Mouse (Mus musculus): Measurements from ENCODE around the gene Erbb3. TPM values are rescaled to one million over a fixed set of nuclear protein-coding genes. Genes with fewer than 3 reads are reported as not detected.

Gene Erbb3
- polyA plus RNA-seq, 1 experiment = 24.9 TPM

- H3K4me1 ChIP-seq (ENCODE audit: control insufficient read depth, insufficient read depth, low read length) = peaks cover 2% of the 10 kb centered on the region; the same call in 1 of the 2 replicates
- DNase-seq = peak; percentile 49
- 0 out of 2 replicates have a peak, but pooled peaks have one; percentile 7 for TF ChIP-seq POLR2A (IDR thresholded peaks at IDR 0.05; ENCODE audit: borderline replicate concordance, extremely low read depth, low read depth, low read length)
- no peak for TF ChIP-seq CTCF (IDR thresholded peaks at IDR 0.05; ENCODE audit: insufficient read depth, low read length)
- WGBS = 5% methylated on average over 23 of the region's 23 CpGs
- peak overlapping the region; percentile 78 for H3K4me3 ChIP-seq (replicated peaks; ENCODE audit: extremely low read depth, low read depth, low read length)
Measured at GRCm38 (mm10) chr10:128588775-128589463, 533 bp downstream of the Erbb3 start.

DNA sequence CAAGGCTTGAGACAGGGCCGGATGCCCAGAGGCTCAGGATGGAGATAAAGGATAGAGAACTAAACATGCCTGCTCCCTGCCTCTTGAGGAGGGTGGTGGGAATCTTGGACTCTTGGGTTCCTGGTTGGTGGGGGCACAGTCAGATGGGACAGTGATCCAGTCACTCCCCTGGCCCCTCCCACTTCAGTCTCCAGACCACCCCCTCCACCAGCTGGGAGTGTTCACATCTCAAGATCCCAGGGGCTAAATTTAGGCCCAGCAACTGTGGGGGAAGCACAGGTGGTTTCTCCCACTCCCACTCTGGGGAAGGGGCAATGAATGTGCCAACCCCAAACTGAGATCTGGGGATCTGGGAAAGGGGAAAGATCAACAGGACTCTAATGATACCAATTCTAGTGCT, 1.3 kb downstream of the Erbb3 start:
- no peak for TF ChIP-seq CTCF (IDR thresholded peaks at IDR 0.05; ENCODE audit: insufficient read depth, low read length)
- no peak for TF ChIP-seq POLR2A (IDR thresholded peaks at IDR 0.05; ENCODE audit: borderline replicate concordance, extremely low read depth, low read depth, low read length)
- WGBS = 52% methylated on average over 1 of the region's 1 CpGs
- H3K4me1 ChIP-seq (ENCODE audit: control insufficient read depth, insufficient read depth, low read length) = peaks cover 3% of the 10 kb centered on the region; the same call in 1 of the 2 replicates
- H3K4me3 ChIP-seq (replicated peaks; ENCODE audit: extremely low read depth, low read depth, low read length) = peak overlapping the region; percentile 13
- DNase-seq = no peak

DNA sequence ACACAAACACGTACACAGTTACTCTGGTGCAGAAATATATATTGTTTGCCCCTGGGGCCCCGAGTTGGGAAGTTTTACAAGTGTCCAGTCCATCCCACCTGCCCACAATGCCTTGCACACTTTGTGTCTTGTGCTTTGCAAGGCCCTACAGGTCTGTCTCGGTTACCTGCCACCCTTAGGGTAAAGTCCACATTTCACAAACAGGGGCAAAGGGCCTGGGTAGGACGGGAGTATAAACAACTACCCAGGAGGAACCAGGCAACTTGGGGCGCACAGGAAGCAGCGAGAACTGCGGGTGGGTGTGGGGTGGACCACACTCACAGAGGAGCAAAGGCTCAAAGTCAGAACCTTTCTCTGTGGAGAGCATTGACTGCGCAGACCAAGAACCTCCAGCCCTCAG, 1.8 kb downstream of the Erbb3 start:
- Histone ChIP-seq H3K4me3 (replicated peaks; ENCODE audit: extremely low read depth, low read depth, low read length) (peak overlapping the region; percentile 4), H3K4me1 (ENCODE audit: control insufficient read depth, insufficient read depth, low read length) (peaks cover 3% of the 10 kb centered on the region; the same call in 1 of the 2 replicates)
- TF ChIP-seq CTCF (IDR thresholded peaks at IDR 0.05; ENCODE audit: insufficient read depth, low read length) (no peak), POLR2A (IDR thresholded peaks at IDR 0.05; ENCODE audit: borderline replicate concordance, extremely low read depth, low read depth, low read length) (no peak)
- 47% methylated on average over 8 of the region's 8 CpGs for WGBS
- DNase-seq = no peak

GRCm38 (mm10) chr10:128587120-128587519, 2.3 kb downstream of the Erbb3 start:
- Histone ChIP-seq H3K4me1 (ENCODE audit: control insufficient read depth, insufficient read depth, low read length) (peaks cover 3% of the 10 kb centered on the region; the same call in 1 of the 2 replicates), H3K4me3 (replicated peaks; ENCODE audit: extremely low read depth, low read depth, low read length) (no peak overlapping the region)
- 46% methylated on average over 4 of the region's 4 CpGs for WGBS
- TF ChIP-seq POLR2A (IDR thresholded peaks at IDR 0.05; ENCODE audit: borderline replicate concordance, extremely low read depth, low read depth, low read length) (no peak), CTCF (IDR thresholded peaks at IDR 0.05; ENCODE audit: insufficient read depth, low read length) (no peak)
- no peak for DNase-seq

DNA sequence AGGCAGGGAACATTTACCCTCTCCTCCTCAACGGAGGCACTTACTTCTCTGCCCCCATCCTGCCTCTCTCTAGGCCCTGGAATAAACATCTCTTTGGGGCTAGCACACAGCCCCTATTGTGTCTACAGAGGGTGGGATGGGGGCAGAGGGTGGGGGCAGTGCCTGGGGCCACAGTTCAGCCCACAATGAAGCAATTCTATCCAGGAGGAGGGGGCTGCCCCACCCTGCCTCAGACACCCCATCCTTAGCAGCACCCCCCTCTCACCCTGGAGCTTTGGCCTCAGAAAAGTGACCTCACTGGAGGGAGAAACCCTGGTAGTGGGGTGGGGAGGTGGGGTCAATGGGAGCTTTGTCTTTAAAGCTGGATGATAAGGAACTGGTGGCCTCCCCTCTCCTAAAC, 2.9 kb downstream of the Erbb3 start:
- Histone ChIP-seq H3K4me1 (ENCODE audit: control insufficient read depth, insufficient read depth, low read length) (peaks cover 3% of the 10 kb centered on the region; the same call in 1 of the 2 replicates), H3K4me3 (replicated peaks; ENCODE audit: extremely low read depth, low read depth, low read length) (no peak overlapping the region)
- WGBS = 13% methylated on average over 1 of the region's 1 CpGs
- DNase-seq = no peak
- no peak for TF ChIP-seq CTCF (IDR thresholded peaks at IDR 0.05; ENCODE audit: insufficient read depth, low read length)
- TF ChIP-seq POLR2A (IDR thresholded peaks at IDR 0.05; ENCODE audit: borderline replicate concordance, extremely low read depth, low read depth, low read length) = no peak

GRCm38 (mm10) chr10:128584386-128584785, 5.1 kb downstream of the Erbb3 start:
- TF ChIP-seq CTCF (IDR thresholded peaks at IDR 0.05; ENCODE audit: insufficient read depth, low read length) (no peak), POLR2A (IDR thresholded peaks at IDR 0.05; ENCODE audit: borderline replicate concordance, extremely low read depth, low read depth, low read length) (no peak)
- Histone ChIP-seq H3K4me3 (replicated peaks; ENCODE audit: extremely low read depth, low read depth, low read length) (no peak overlapping the region), H3K4me1 (ENCODE audit: control insufficient read depth, insufficient read depth, low read length) (peaks cover 3% of the 10 kb centered on the region; the same call in 1 of the 2 replicates)
- WGBS = 20% methylated on average over 4 of the region's 4 CpGs
- DNase-seq = peak; percentile 69

- Histone ChIP-seq H3K4me1 (ENCODE audit: control insufficient read depth, insufficient read depth, low read length) (peaks cover 3% of the 10 kb centered on the region; the same call in 1 of the 2 replicates), H3K4me3 (replicated peaks; ENCODE audit: extremely low read depth, low read depth, low read length) (no peak overlapping the region)
- DNase-seq = peak; percentile 75
- peak; percentile 41; the same call in 1 of the 2 replicates for TF ChIP-seq POLR2A (IDR thresholded peaks at IDR 0.05; ENCODE audit: borderline replicate concordance, extremely low read depth, low read depth, low read length)
- no peak for TF ChIP-seq CTCF (IDR thresholded peaks at IDR 0.05; ENCODE audit: insufficient read depth, low read length)
- 21% methylated on average over 7 of the region's 7 CpGs for WGBS
Measured at GRCm38 (mm10) chr10:128583644-128584043, 5.8 kb downstream of the Erbb3 start.

DNA sequence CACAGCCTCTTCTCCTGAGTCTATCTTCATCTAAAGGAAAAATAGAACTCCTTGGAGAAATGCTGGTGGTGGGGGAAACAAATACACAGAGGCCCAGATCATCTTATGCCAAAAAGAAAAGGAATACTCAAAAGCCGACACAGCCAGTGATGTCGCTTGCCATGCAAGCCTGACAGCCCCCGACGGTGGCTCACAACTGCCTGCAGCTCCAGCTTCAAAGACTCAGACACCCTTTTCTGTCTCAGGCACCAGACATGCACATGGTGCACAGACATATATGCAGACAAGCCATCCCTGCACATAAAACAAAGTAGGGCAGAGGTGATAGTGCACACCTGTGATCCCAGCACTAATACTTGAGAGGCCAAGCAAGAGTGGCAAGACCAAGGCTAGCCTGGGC, 9.7 kb downstream of the Erbb3 start:
- no peak for DNase-seq
- no peak for TF ChIP-seq CTCF (IDR thresholded peaks at IDR 0.05; ENCODE audit: insufficient read depth, low read length)
- no peak for TF ChIP-seq POLR2A (IDR thresholded peaks at IDR 0.05; ENCODE audit: borderline replicate concordance, extremely low read depth, low read depth, low read length)
- peaks cover 3% of the 10 kb centered on the region; the same call in 1 of the 2 replicates for H3K4me1 ChIP-seq (ENCODE audit: control insufficient read depth, insufficient read depth, low read length)
- no peak overlapping the region for H3K4me3 ChIP-seq (replicated peaks; ENCODE audit: extremely low read depth, low read depth, low read length)
- 85% methylated on average over 4 of the region's 4 CpGs for WGBS

DNA sequence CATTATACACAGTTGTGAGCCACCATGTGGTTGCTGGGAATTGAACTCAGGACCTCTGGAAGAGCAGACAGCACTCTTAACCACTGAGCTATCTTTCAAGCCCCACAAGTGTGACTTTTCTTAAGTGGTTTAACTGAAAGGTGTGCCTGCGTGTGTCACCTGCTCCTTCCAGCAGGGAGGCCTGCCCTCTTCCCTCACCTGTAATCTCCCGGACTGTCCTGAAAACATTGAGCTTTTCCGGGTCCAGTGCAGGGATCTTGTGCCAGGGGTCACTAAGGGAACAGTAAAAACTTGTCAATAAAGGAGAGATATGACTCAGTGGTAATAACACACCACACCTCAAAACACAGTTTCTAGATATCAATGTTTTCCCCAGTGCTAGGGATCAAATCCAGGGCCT, 10.2 kb downstream of the Erbb3 start:
- DNase-seq = no peak
- WGBS = 75% methylated on average over 3 of the region's 3 CpGs
- Histone ChIP-seq H3K4me3 (replicated peaks; ENCODE audit: extremely low read depth, low read depth, low read length) (no peak overlapping the region), H3K4me1 (ENCODE audit: control insufficient read depth, insufficient read depth, low read length) (peaks cover 3% of the 10 kb centered on the region; the same call in 1 of the 2 replicates)
- TF ChIP-seq POLR2A (IDR thresholded peaks at IDR 0.05; ENCODE audit: borderline replicate concordance, extremely low read depth, low read depth, low read length) (no peak), CTCF (IDR thresholded peaks at IDR 0.05; ENCODE audit: insufficient read depth, low read length) (no peak)

- no peak for DNase-seq
- no peak overlapping the region for H3K4me3 ChIP-seq (replicated peaks; ENCODE audit: extremely low read depth, low read depth, low read length)
- no peaks in the 10 kb centered on the region for H3K4me1 ChIP-seq (ENCODE audit: control insufficient read depth, insufficient read depth, low read length)
- 52% methylated on average over 11 of the region's 11 CpGs for WGBS
- TF ChIP-seq CTCF (IDR thresholded peaks at IDR 0.05; ENCODE audit: insufficient read depth, low read length) (no peak), POLR2A (IDR thresholded peaks at IDR 0.05; ENCODE audit: borderline replicate concordance, extremely low read depth, low read depth, low read length) (no peak)
Measured at GRCm38 (mm10) chr10:128578330-128578729, 11.1 kb downstream of the Erbb3 start.

All from lung, adult 2 months (tissue).